Mouse (Mus musculus) gastrocnemius, adult 18-20 months (tissue): ENCODE results near the gene Trp53i13. TPM values are rescaled to one million over a fixed set of nuclear protein-coding genes. Genes with fewer than 3 reads are reported as not detected.

Experiments
- DNase-seq: peaks from one replicate; pipeline ENCODE4 v3.0.0; 2021; ENCODE audit warnings: low spot score
- total RNA-seq, 2 experiments: library from RNA; stranded (reverse); gene quantifications; 2 replicates each; pipeline ENCODE4 v1.2.3; 2021

Gene Trp53i13
- total RNA-seq, 2 experiments from 2014 or later = 2.5 to 3.5 TPM

- peak; percentile 74 for DNase-seq
Observed at GRCm38 (mm10) chr11:77508068-77509021, 7.4 kb downstream of the Trp53i13 start.

GRCm38 (mm10) chr11:77507426-77507825, 8.4 kb downstream of the Trp53i13 start:
- DNase-seq = no peak

GRCm38 (mm10) chr11:77506941-77507340, 8.8 kb downstream of the Trp53i13 start:
- DNase-seq = no peak

GRCm38 (mm10) chr11:77506273-77506672, 9.5 kb downstream of the Trp53i13 start:
- DNase-seq = no peak

DNA sequence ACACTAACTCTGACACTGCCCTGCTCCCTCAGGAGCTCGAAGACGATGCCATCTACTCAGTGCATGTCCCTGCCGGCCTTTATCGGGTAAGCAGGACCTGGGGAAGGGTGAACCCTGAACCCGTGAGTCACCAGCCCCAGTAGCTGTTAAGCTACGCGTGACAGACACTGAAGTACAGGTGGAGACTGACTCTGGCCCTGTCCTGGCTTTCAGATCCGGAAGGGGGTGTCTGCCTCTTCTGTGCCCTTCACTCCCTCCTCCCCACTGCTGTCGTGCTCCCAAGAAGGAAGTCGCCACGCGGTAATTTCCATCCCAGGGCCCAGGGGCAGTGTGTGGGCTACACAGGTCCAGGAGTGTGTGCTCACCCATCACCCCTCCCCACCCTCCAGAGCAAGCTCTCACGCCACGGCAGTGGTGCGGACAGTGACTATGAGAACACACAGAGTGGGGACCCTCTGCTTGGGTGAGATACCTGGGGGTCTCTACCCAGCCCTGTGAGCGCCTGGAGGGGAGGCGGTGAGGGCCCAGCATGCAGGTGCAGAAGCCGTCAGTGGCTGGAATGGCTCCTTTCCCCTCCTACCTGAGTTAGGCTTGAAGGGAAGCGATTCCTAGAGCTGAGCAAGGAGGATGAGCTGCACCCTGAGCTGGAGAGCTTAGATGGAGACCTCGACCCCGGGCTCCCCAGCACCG, 10.3 kb downstream of the Trp53i13 start:
- no peak for DNase-seq

DNA sequence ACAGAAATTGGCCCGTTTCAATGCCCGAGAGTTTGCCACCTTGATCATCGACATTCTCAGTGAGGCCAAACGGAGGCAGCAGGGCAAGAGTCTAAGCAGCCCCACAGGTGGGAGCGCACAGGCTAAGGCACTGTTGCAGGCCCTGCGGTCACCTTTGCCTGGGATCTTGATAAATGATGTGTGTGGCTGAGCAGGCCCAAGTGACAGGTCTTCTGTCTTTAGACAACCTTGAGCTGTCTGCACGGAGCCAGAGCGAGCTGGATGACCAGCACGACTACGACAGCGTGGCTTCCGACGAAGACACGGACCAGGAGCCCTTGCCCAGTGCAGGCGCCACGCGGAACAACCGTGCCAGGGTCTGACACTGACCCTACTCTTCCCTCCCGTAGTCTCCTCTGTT, 11.4 kb downstream of the Trp53i13 start:
- DNase-seq = no peak

DNA sequence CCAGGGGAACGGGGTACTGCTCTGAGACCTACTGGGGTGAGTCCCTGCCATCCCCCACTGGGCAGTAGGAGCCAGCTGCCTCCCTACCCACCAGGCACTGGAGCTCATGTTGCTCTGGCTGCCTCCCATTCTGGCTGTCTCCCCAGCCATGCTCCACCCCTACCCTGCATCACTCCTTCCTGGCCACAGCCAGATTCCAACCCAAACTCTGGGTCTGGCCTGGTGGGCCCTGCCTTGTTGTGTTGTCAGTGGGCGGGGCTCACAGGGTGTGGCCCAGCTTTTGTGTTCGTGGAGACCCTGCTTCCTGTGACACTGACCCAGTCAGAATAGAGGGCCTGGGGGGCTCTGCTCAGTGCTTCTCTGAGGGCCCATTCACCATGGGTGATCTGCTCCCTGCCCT, 12.3 kb downstream of the Trp53i13 start:
- DNase-seq = no peak

DNA sequence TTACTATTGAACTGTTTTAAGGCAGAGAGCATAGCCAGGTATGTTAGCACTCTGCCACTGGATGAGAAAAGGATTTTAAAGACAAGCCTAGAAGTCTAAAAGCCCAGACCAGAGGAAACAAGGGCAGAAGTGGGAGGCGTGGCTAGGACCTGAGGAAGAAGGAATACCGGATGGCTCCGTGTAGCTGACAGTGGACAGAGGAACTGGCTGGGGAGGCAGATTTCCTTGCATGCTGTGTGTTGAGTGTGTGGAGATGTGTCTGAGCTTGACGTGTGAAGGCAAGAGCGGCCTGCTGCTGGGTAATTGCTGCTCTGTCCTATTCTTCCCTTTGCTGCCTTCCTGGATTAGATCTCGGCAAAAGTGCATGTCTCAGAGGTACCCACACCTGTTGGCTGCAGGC, 13.3 kb downstream of the Trp53i13 start:
- no peak for DNase-seq

DNA sequence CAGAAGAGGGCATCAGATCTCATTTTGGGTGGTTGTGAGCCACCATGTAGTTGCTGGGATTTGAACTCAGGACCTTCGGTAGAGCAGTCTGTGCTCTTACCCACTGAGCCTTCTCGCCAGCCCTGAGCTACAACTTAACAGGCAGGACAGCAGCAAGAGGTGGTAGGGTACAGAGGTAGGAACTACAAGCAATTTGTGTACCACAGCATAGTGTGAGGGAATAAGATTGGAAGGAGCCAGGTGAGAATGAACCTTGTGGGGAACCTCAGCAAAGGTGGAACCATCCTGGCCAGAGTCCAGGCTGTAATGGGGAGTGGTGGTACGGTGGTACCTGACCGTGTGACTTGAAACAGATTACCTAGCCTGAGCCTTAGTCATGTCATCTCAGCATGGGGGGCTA, 13.8 kb downstream of the Trp53i13 start:
- DNase-seq = no peak

- peak; percentile 86 for DNase-seq
Observed at GRCm38 (mm10) chr11:77501392-77501791, 14.4 kb downstream of the Trp53i13 start.

GRCm38 (mm10) chr11:77500361-77501325, 15.1 kb downstream of the Trp53i13 start:
- no peak for DNase-seq

- no peak for DNase-seq
Observed at GRCm38 (mm10) chr11:77499354-77499753, 16.4 kb downstream of the Trp53i13 start.

DNA sequence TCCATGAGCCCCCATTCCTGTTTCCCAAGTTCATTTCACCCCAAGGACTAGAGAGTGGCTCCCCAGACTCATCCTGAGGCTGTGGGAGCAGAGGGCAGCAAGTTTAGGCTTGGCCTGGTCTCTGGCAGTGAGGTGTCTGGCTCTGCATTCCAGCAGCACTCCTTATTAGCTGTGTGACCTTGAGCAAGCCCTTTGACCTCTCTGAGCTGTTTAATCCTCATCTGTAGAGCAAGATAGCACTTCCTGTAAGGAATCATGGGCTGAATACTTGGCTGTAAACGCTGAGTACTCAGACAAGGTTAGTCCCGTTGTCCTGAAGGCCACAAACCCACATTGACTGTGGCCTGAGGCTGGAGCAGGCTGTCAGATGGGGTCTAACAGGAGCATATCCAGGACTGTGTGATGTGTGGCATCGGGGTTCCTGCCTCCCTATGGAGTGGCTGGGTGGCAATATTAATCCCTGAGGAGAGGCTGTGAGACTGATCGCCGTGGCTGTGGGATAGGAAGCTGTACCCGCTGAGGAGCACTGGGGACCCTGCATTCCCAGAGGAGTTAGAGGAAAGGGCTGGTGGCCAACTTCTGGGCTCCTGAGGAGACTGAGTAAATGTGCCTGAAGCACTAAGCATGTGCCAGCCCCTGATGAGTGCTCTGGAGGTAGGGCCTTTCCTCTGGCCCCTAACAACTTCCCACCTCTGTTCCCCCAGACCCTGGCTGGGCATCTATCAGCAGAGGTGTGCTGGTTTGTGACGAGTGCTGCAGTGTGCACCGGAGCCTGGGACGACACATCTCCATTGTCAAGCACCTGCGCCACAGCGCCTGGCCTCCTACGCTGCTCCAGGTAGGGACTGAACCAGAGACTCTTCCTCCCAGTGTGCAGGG, 17.3 kb downstream of the Trp53i13 start:
- DNase-seq = no peak

GRCm38 (mm10) chr11:77497851-77498250, 17.9 kb downstream of the Trp53i13 start:
- no peak for DNase-seq

DNA sequence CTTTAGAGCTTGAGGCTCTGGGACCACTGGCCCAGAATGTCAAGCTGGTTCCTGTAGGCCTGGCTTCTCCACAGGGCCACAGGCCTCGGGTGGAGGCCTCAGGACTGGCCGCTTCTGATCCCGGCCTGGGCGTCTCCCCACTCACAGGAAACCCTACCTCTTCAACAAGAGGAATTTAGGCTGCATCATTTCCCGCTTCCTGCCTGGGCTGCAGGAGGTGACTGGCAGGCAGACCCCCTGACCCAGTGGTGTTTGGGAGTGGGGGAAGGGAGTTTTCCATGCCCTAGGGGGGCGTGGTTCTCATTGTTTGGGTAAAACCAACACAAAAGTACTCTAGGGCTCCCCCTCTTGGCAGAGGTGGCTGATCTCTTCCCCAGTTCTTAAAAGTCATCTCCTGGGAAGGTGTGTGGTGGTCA, 18.4 kb downstream of the Trp53i13 start:
- peak; percentile 64 for DNase-seq

DNA sequence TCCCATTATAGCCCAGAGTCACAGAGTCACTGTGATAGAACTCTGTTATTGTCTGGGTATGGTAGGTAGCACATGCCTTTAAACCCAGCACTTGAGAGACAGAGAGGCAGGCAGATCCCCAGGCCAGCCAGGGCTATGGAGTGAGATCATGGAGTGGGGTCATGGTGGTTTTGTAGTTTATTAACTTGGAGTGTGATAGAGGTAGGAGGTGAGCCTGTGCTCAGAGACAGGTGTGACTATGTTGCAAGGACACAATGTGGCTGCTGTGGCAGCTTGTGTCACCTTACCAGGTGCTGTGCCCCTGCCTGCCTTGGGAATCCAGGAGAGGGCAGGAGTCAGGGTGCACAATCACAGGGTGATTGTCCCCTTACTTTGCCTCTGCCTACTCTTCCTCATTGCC, 20.3 kb downstream of the Trp53i13 start:
- DNase-seq = no peak

- no peak for DNase-seq
Observed at GRCm38 (mm10) chr11:77494782-77495181, 21.0 kb downstream of the Trp53i13 start.

GRCm38 (mm10) chr11:77494344-77494676, 21.5 kb downstream of the Trp53i13 start:
- DNase-seq = no peak

DNA sequence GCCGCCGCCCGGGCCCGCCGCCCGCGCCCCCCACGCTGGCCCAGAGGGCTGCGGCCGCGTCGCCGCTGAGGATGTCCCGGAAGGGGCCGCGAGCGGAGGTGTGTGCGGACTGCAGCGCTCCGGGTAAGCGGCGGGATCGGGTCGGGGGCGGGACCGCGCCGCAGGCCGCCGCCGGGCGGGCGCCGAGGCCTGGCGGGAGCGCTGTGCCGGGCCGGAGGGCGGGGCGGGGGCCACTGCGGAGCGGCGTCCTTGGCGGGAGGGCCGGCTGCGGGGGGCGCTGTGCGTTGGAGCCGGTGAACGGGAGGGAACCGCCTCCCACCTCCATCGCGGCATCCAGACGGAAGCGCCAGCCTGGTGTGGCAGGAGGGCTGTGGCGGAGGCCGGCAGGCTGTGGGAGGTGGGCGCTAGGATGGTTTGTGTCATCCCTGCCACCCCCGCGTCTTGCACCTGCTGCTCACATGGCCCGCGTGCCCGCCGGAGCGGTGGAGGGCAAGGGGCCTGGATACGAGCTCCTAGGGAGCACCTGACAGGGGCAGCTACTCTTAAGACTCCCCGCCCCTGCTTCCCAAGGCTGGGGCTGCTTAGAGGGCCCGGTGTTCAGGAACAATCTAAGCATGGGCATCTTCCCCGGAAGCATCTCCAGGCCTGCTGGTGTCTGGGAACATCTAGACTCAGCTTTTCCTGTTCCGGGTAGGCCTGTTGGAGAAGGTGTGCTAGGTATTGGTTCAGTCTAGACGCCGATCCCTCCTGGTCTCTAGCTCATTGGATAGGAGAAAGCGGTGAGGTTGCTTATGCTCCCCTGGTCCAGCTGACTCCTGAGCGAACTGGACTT, 22.1 kb downstream of the Trp53i13 start, which contains the start of gene Git1:
Gene Git1, plus strand, starts transcription at position 51 of the 832 bp plus-strand sequence.
- no peak for DNase-seq
